Mouse (Mus musculus) limb, embryonic 11.5 days (tissue): ENCODE results near the gene Inip. TPM values are rescaled to one million over a fixed set of nuclear protein-coding genes. Genes with fewer than 3 reads are reported as not detected.

Experiments used
- ATAC-seq: fragments of 200-750 bp; cut with Nextera tagmentation; 2 replicates; pipeline ENCODE4 v1.8.0; 2017; ENCODE audit warnings: low read depth; ENCODE audit not compliant: insufficient number of reproducible peaks, low FRiP score, low TSS enrichment
- DNase-seq: peaks from one replicate; pipeline ENCODE4 v3.0.0-alpha.2; 2015; ENCODE audit warnings: low spot score
- H3K27ac ChIP-seq: fragments of 300-500 bp; sonication (generic); replicated peaks from 2 replicates; pipeline ENCODE4 v1.5.1; 2014; ENCODE audit warnings: low read depth, mild to moderate bottlenecking, low read length
- H3K27me3 ChIP-seq: fragments of 300-500 bp; sonication (generic); 2 replicates; pipeline ENCODE4 v1.6.1; 2014; ENCODE audit warnings: mild to moderate bottlenecking, low read length, mixed read lengths; ENCODE audit not compliant: control insufficient read depth, insufficient read depth
- H3K36me3 ChIP-seq: fragments of 300-500 bp; sonication (generic); 2 replicates; pipeline ENCODE4 v1.6.1; 2014; ENCODE audit warnings: mild to moderate bottlenecking, low read length, moderate library complexity, mixed read lengths; ENCODE audit not compliant: control insufficient read depth, insufficient read depth
- H3K4me1 ChIP-seq: fragments of 300-500 bp; sonication (generic); 2 replicates; pipeline ENCODE4 v1.6.1; 2014; ENCODE audit warnings: low read length, mixed read lengths; ENCODE audit not compliant: control insufficient read depth, insufficient read depth
- H3K4me2 ChIP-seq: fragments of 300-500 bp; sonication (generic); 2 replicates; pipeline ENCODE4 v1.6.1; 2014; ENCODE audit warnings: low read depth, mild to moderate bottlenecking, moderate library complexity; ENCODE audit not compliant: severe bottlenecking
- H3K4me3 ChIP-seq: fragments of 300-500 bp; sonication (generic); 2 replicates; pipeline ENCODE4 v1.5.1; 2014; ENCODE audit warnings: low read depth, low read length
- H3K9ac ChIP-seq: fragments of 300-500 bp; sonication (generic); 2 replicates; pipeline ENCODE4 v1.6.1; 2014; ENCODE audit warnings: mild to moderate bottlenecking, low read length
- H3K9me3 ChIP-seq: fragments of 300-500 bp; sonication (generic); 2 replicates; pipeline ENCODE4 v1.6.1; 2016; ENCODE audit warnings: low read length; ENCODE audit not compliant: control insufficient read depth
- WGBS: fragments of 180-500 bp; shearing (Covaris S2); extraction: QIAGEN DNeasy Blood & Tissue Kit; methylation state at CpG from one replicate; pipeline ENCODE4 v1.1.7; 2014; 5-methylcytosine and 5-hydroxymethylcytosine counted together
- polyA plus RNA-seq: library from polyadenylated mRNA; unstranded; fragments of >200 nt; fragmentation: Nextera tagmentation; extraction: Ambion mirVana; gene quantifications from 2 replicates; pipeline ENCODE4 v1.2.1, GENCODE M21; 2014

Inip gene
- polyA plus RNA-seq, 1 experiment from 2014 or later = 91.9 TPM

GRCm38 (mm10) chr4:59780568-59780967 is 20.8 kb downstream of the Inip start:
- DNase-seq (no peak), ATAC-seq (no peak)
- 67% methylated on average over 1 of the region's 1 CpGs for WGBS
- Histone ChIP-seq H3K9me3 (no peaks in the 10 kb centered on the region), H3K4me1 (0 out of 2 replicates have a peak, but pooled peaks cover 3% of the 10 kb centered on the region), H3K27me3 (no peaks in the 10 kb centered on the region), H3K4me3 (no peak overlapping the region), H3K27ac (no peak overlapping the region), H3K36me3 (no peaks in the 10 kb centered on the region), H3K9ac (no peak overlapping the region), H3K4me2 (no peak overlapping the region)

- Histone ChIP-seq H3K9me3 (no peaks in the 10 kb centered on the region), H3K36me3 (peaks cover 2% of the 10 kb centered on the region; the same call in 1 of the 2 replicates), H3K4me2 (no peak overlapping the region), H3K4me1 (0 out of 2 replicates have a peak, but pooled peaks cover 3% of the 10 kb centered on the region), H3K9ac (no peak overlapping the region), H3K4me3 (no peak overlapping the region), H3K27me3 (no peaks in the 10 kb centered on the region), H3K27ac (no peak overlapping the region)
- WGBS = 82% methylated on average over 3 of the region's 3 CpGs
- DNase-seq = no peak
- ATAC-seq = no peak
Observed at GRCm38 (mm10) chr4:59777828-59778227, 23.6 kb downstream of the Inip start.

DNA sequence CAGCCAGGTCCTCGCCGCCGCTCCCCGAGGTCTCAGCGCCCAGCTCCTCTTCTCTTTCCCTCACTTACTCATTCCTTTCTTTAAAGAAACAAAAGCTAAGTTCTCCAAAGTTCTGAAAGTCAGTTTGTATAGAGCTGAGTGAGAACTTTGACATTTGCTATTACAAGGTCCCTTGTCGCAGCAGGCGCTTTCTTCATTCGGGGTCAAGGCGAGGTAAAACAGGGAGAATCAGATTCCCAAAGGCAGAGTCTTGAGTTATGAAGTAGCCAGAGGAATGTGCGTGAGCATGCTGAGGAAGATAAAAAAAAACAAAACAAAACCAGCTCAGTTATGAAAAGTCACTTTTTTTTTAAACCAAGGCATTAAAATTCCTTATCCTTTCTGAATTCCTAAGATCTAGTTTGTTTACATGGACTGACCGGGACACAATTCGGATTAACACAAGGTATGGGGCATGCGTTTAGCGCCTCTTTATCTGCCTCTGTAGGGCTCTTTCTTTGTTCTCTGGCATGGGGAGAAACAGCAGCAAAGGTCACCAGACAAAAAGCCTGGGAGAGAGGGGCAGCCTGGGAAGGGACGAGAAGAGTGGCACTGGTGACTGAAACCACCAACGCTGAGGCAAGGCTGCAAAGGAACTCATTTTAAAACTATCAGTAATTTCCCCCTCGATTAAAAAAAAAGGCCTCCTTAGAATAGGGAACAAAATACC is 29.1 kb downstream of the Inip start:
- Histone ChIP-seq H3K27me3 (no peaks in the 10 kb centered on the region), H3K27ac (no peak overlapping the region), H3K36me3 (peaks cover 13% of the 10 kb centered on the region), H3K4me1 (no peaks in the 10 kb centered on the region), H3K4me3 (no peak overlapping the region), H3K9ac (no peak overlapping the region), H3K4me2 (no peak overlapping the region), H3K9me3 (no peaks in the 10 kb centered on the region)
- ATAC-seq = no peak
- 89% methylated on average over 17 of the region's 17 CpGs for WGBS
- no peak for DNase-seq

DNA sequence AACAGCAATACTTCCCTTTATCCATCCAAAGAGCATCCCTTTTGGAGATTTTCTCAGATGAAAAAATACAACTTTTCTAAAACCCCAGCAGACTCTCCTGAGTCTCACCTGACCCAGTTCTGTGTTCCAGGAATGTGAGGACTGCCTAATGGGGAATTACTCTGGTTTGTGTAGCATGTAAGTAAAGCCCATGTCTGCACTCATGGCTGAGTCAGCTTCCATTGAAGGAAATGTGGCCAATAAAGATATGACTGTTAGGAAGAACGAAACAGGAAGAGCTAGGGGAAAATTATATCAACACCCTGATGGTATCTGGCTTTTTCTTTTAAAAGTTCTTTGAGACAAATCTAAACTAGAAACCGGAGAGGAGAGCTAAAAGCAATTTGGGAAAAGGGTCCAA is 33.7 kb downstream of the Inip start:
- Histone ChIP-seq H3K4me3 (no peak overlapping the region), H3K36me3 (peaks cover 11% of the 10 kb centered on the region), H3K9ac (no peak overlapping the region), H3K4me2 (no peak overlapping the region), H3K27ac (no peak overlapping the region), H3K4me1 (no peaks in the 10 kb centered on the region), H3K9me3 (no peaks in the 10 kb centered on the region), H3K27me3 (no peaks in the 10 kb centered on the region)
- no peak for ATAC-seq
- WGBS = 92% methylated on average over 2 of the region's 2 CpGs
- DNase-seq = no peak

GRCm38 (mm10) chr4:59765385-59766005 is 35.9 kb downstream of the Inip start:
- no peak overlapping the region for H3K27ac ChIP-seq
- no peak overlapping the region for H3K4me3 ChIP-seq
- WGBS = 42% methylated on average over 7 of the region's 7 CpGs
- no peak for DNase-seq
- no peak overlapping the region for H3K4me2 ChIP-seq
- H3K4me1 ChIP-seq = no peaks in the 10 kb centered on the region
- ATAC-seq = no peak
- H3K27me3 ChIP-seq = no peaks in the 10 kb centered on the region
- H3K9ac ChIP-seq = no peak overlapping the region
- H3K36me3 ChIP-seq = 0 out of 2 replicates have a peak, but pooled peaks cover 2% of the 10 kb centered on the region
- H3K9me3 ChIP-seq = no peaks in the 10 kb centered on the region

- no peak overlapping the region for H3K4me2 ChIP-seq
- DNase-seq (no peak), ATAC-seq (no peak)
- no peaks in the 10 kb centered on the region for H3K4me1 ChIP-seq
- no peaks in the 10 kb centered on the region for H3K9me3 ChIP-seq
- no peak overlapping the region for H3K9ac ChIP-seq
- no peak overlapping the region for H3K4me3 ChIP-seq
- 79% methylated on average over 7 of the region's 7 CpGs for whole genome bisulfite sequencing
- no peak overlapping the region for H3K27ac ChIP-seq
- no peaks in the 10 kb centered on the region for H3K36me3 ChIP-seq
- no peaks in the 10 kb centered on the region for H3K27me3 ChIP-seq
Observed at GRCm38 (mm10) chr4:59764950-59765349, 36.4 kb downstream of the Inip start.

DNA sequence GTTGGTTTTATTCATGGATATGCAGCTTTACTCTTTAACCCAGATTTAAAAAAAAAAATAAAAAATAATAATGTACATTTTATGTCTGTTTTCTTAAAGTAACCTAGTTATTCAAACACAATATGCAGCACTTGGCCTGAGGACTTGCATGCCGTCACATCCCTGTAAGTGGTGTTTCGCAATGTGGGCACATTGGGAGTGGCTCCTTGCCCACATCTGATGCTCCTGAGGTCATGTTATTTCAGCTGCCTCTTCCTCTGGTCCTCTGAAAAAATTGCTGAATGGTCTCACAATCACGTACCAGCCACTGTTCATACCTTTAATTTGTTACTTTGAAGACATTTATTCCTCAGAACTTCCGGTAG is 40.0 kb downstream of the Inip start:
- ATAC-seq (no peak), DNase-seq (no peak)
- 90% methylated on average over 4 of the region's 4 CpGs for WGBS
- Histone ChIP-seq H3K27me3 (no peaks in the 10 kb centered on the region), H3K4me1 (no peaks in the 10 kb centered on the region), H3K36me3 (no peaks in the 10 kb centered on the region), H3K9ac (no peak overlapping the region), H3K9me3 (no peaks in the 10 kb centered on the region), H3K27ac (no peak overlapping the region), H3K4me2 (no peak overlapping the region), H3K4me3 (no peak overlapping the region)

- Histone ChIP-seq H3K9ac (no peak overlapping the region), H3K4me2 (no peak overlapping the region), H3K4me1 (no peaks in the 10 kb centered on the region), H3K36me3 (no peaks in the 10 kb centered on the region), H3K27me3 (no peaks in the 10 kb centered on the region), H3K27ac (no peak overlapping the region), H3K4me3 (no peak overlapping the region), H3K9me3 (no peaks in the 10 kb centered on the region)
- WGBS = 65% methylated on average over 10 of the region's 10 CpGs
- DNase-seq (peak; percentile 36), ATAC-seq (no peak)
Observed at GRCm38 (mm10) chr4:59760636-59761364, 40.6 kb downstream of the Inip start.
